Mouse (Mus musculus) CD4-positive naive resting alpha-beta T cell, adult 76 days (primary cell): ENCODE measurements around the gene H2-M10.1. TPM values are rescaled to one million over a fixed set of nuclear protein-coding genes. Genes with fewer than 3 reads are reported as not detected.

Experiments
- total RNA-seq: library from RNA; stranded (reverse); gene quantifications from one replicate; pipeline ENCODE4 v1.2.4, GENCODE M21; 2023

The H2-M10.1 gene
- total RNA-seq: not detected

DNA sequence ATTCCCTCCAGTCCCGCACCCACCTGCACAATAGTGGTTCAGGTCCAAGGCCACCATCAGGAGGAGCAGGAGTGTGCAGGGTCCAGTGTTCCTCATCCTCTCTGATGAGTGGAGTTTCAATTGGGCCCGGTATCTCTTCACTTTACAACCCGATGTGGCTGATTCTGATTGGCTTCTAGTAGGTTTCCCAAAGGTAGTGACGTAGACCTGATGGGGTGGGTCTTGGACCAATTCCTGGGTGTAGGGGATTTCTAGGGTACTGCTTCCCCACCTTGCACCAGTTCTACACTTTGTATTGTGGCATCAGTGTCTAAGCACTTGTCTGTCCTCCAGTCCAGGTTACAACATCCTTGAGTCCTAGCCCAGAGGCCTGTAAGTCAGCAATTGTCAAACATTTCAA is at the start of gene H2-M10.1:
H2-M10.1 (minus strand) TSS at position 101 of the 400 bp plus-strand sequence.

GRCm38 (mm10) chr17:36368317-36368716 is 42.4 kb upstream of the H2-M10.1 start, which contains the start of gene H2-M10.3:
Gene H2-M10.3 (minus strand): TSS chr17:36368417.

DNA sequence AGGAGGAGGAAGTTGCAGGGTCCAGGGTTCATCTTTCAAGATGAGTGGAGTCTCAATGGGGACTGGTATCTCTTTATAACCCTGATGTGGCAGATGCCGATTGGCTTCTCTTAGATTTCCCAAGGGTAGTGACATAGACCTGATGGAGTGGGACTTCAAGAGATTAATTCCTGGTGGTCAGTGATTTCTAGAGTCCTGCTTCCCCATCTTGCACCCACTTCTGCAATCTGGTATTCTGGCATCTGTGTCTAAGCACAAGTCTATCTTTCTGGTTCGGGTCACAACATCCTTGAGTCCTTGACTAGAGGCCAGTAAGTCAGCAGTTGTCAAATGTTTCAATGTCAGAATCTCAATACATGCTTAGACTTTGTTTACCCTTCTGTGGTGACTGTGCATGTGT is 39.6 kb downstream of the H2-M10.1 start, which contains the start of gene H2-M10.2:
H2-M10.2 (minus strand) TSS at position 101 of the 400 bp plus-strand sequence.

Other genes with a start within 250 kb of the H2-M10.1 start
- 9.2 TPM for gene Gm19684, start 204.5 kb downstream of the H2-M10.1 start, total RNA-seq
- 10.3 TPM for gene Gm7030, start 196.7 kb downstream of the H2-M10.1 start, total RNA-seq
- gene Gm8909, start 157.6 kb downstream of the H2-M10.1 start, total RNA-seq: 0.88 TPM
- gene H2-T3, start 135.9 kb downstream of the H2-M10.1 start, total RNA-seq: 0.44 TPM
- gene Rpp21, start 68.1 kb downstream of the H2-M10.1 start, total RNA-seq: 72.8 TPM
- gene Trim39, start 53.9 kb downstream of the H2-M10.1 start, total RNA-seq: 88.5 TPM
- gene H2-M10.2, start 39.7 kb downstream of the H2-M10.1 start, total RNA-seq: not detected
- gene H2-M10.3, start 42.3 kb upstream of the H2-M10.1 start, total RNA-seq: not detected
- gene H2-M10.4, start 136.2 kb upstream of the H2-M10.1 start, total RNA-seq: not detected
- not detected for gene H2-M11, start 220.9 kb upstream of the H2-M10.1 start, total RNA-seq